Comparison of ENCODE assay signal across 9 mouse cellular contexts in the genomic region with DNA sequence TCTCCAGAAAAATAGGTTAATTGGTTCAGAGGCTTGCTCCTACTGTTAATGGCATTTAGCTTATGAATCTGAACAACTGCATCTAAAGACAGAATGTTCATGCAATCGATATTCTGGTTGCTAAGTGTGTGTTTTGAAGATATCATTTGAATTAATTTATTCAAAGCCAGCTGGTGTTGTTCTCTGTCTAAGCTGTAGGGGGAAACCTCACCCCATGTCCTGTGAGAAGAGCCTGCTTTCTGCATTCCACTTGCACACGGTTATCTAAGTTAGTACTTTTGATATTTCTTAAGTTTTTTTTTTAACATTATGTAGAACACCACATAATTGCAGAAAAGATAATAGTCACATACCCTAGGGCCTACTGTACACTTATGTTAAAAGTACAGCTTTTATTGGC.
DNase-seq lines count a peak whose midpoint lies in the region; ATAC-seq and TF ChIP-seq lines count a peak whose summit lies in the region.
"Had no signal": no experiment of that assay in that cellular context is flagged by ENCODE, and none has a peak within 500 bp of the region (broad histone marks: within the 10 kb centered on the region; RNA-seq: fewer than 3 reads in every experiment).

No protein-coding gene starts in this region.

- no peak for ATAC-seq in cerebellum, adult (ENCODE audit: insufficient number of reproducible peaks, low FRiP score, low TSS enrichment)
- peak; percentile 80 for ATAC-seq in frontal cortex, adult (ENCODE audit: low TSS enrichment)
- no peak for ATAC-seq in erythroid progenitor cell, adult 5-6 weeks (replicated peaks; ENCODE audit: low FRiP score, poor library complexity, severe bottlenecking)

- H3K4me1 ChIP-seq in lung, adult 2 months (ENCODE audit: control insufficient read depth, insufficient read depth, low read length), result no peaks in the 10 kb centered on the region
- H3K4me1 ChIP-seq: liver, embryonic 15.5 days had no signal

- H3K4me3 ChIP-seq in lung, adult 2 months (replicated peaks; ENCODE audit: extremely low read depth, low read depth, low read length), result no peak overlapping the region
- H3K4me3 ChIP-seq: liver, embryonic 15.5 days had no signal

- TF ChIP-seq CTCF in lung, adult 2 months (IDR thresholded peaks at IDR 0.05; ENCODE audit: insufficient read depth, low read length), result 0 out of 2 replicates have a peak, but pooled peaks have one; percentile 15

- WGBS in lung, adult 2 months, result 12% methylated on average over 2 of the region's 2 CpGs

- DNase-seq in cerebellum, adult 9-10 months, result peak; percentile 19
- no peak for DNase-seq in lung, adult 2 months
- DNase-seq in lung, adult 18-20 months, result no peak
- DNase-seq in lung, postnatal 10 days, result peak; percentile 37
- DNase-seq in urinary bladder, postnatal 4 days (ENCODE audit: low spot score in 2 of 2), result no peak

- no peak for TF ChIP-seq POLR2A in lung, adult 2 months (IDR thresholded peaks at IDR 0.05; ENCODE audit: borderline replicate concordance, extremely low read depth, low read depth, low read length)

Comparison
In these comparisons a context has a peak if more than half of its experiments do, and no peak if none do; other contexts are left out.
1. DNase-seq: peak in cerebellum, adult 9-10 months (single experiment) and lung, postnatal 10 days (single experiment); none in lung, adult 2 months (single experiment), lung, adult 18-20 months (0 of 2) and urinary bladder, postnatal 4 days (0 of 2).